Mouse (Mus musculus): ENCODE measurements around the gene Preb. TPM values are rescaled to one million over a fixed set of nuclear protein-coding genes. Genes with fewer than 3 reads are reported as not detected.

Gene Preb
- total and polyA plus RNA-seq, 2 experiments from 2014 or later = 49.6 to 106 TPM

DNA sequence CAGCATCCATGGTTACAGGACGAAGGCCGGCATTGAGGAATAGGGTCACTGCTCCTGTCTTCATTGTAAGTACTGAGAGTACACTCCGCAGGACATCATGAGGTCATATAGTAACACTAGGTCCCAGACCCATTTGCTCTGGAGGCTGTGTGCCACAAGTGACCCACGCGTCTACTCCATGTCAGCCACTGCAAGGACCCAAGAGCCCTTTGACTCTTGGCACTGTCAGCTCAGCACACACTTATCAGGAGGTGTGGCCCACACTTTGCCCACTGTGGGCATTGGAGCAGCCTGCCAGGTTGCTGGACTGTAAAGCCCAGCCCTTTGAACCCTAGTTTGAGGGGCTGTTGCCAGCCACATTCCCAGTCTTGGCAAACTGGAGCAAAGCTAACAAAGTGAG is 34.9 kb downstream of the Preb start:
- no peak overlapping the region for H3K4me3 ChIP-seq (ENCODE audit: low read length)
- no peak for ATAC-seq
- H3K9me3 ChIP-seq (ENCODE audit: low read length) = no peaks in the 10 kb centered on the region
- TF ChIP-seq CTCF (IDR thresholded peaks at IDR 0.05; ENCODE audit: low read depth) = no peak
- H3K4me2 ChIP-seq (ENCODE audit: low read depth, low read length) = no peak overlapping the region
- H3K36me3 ChIP-seq (ENCODE audit: insufficient read depth, low read length) = no peaks in the 10 kb centered on the region
- WGBS = 87% methylated on average over 5 of the region's 5 CpGs
- no peaks in the 10 kb centered on the region for H3K27me3 ChIP-seq (ENCODE audit: insufficient read depth, low read length)
- DNase-seq (ENCODE audit: low spot score) = no peak
- no peak overlapping the region for H3K9ac ChIP-seq (replicated peaks; ENCODE audit: low read length)
- H3K4me1 ChIP-seq (ENCODE audit: insufficient read depth, low read length) = peaks cover 10% of the 10 kb centered on the region
- H3K27ac ChIP-seq = no peak overlapping the region

GRCm38 (mm10) chr5:30924614-30925013 is 35.5 kb downstream of the Preb start:
- H3K27me3 ChIP-seq (ENCODE audit: insufficient read depth, low read length) = no peaks in the 10 kb centered on the region
- H3K9ac ChIP-seq (replicated peaks; ENCODE audit: low read length) = no peak overlapping the region
- H3K4me3 ChIP-seq (ENCODE audit: low read length) = no peak overlapping the region
- H3K27ac ChIP-seq = no peak overlapping the region
- no peaks in the 10 kb centered on the region for H3K36me3 ChIP-seq (ENCODE audit: insufficient read depth, low read length)
- H3K4me2 ChIP-seq (ENCODE audit: low read depth, low read length) = no peak overlapping the region
- WGBS = 83% methylated on average over 8 of the region's 8 CpGs
- no peaks in the 10 kb centered on the region for H3K9me3 ChIP-seq (ENCODE audit: low read length)
- peaks cover 10% of the 10 kb centered on the region for H3K4me1 ChIP-seq (ENCODE audit: insufficient read depth, low read length)
- ATAC-seq (no peak), DNase-seq (ENCODE audit: low spot score) (no peak)
- no peak for TF ChIP-seq CTCF (IDR thresholded peaks at IDR 0.05; ENCODE audit: low read depth)

DNA sequence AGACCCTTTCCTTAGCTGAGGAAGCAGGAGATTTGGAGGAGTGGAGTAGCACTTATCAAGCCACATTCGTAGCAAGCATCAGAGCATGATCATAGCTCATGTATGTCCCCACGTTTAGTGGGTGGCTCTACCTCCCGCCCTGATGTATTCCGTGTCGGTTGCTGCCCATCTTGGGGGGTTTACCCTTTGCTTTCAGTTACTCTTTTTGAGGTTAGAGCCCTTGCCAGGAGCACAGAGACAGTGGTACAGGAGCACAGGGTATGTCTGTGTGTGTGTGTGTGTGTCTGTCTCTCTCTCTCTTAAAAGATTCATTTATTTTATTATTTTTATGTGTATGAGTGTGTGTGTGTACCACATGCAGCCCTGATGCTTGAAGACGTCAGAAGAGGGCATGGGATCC is 37.0 kb downstream of the Preb start:
- Histone ChIP-seq H3K4me3 (ENCODE audit: low read length) (no peak overlapping the region), H3K27me3 (ENCODE audit: insufficient read depth, low read length) (no peaks in the 10 kb centered on the region), H3K9ac (replicated peaks; ENCODE audit: low read length) (no peak overlapping the region), H3K4me2 (ENCODE audit: low read depth, low read length) (no peak overlapping the region), H3K4me1 (ENCODE audit: insufficient read depth, low read length) (peaks cover 10% of the 10 kb centered on the region), H3K27ac (no peak overlapping the region), H3K9me3 (ENCODE audit: low read length) (no peaks in the 10 kb centered on the region), H3K36me3 (ENCODE audit: insufficient read depth, low read length) (no peaks in the 10 kb centered on the region)
- DNase-seq (ENCODE audit: low spot score) (no peak), ATAC-seq (no peak)
- WGBS = 85% methylated on average over 6 of the region's 6 CpGs
- no peak for TF ChIP-seq CTCF (IDR thresholded peaks at IDR 0.05; ENCODE audit: low read depth)

DNA sequence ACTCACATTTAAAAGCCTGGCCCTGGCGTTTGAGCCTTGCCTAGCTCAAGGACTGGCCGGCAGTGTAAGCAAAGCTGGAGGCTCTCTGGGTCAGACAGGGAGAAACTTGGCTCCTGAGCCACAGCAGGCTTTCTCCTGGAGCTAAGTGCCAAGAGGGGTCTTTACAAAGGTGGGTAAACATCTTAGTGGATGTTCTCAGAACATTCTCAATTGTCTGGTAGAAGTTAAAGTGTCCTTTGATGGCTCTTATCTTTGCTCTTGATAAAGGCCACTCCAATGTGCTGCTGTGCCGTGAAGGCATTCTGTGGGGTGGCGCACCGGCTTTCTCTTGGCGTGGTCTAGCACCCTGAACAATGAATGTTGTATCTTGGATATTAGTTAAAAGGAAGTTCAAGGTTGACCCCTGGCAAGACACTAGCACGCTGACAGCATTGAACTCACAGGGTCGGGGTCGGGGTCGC is 37.5 kb downstream of the Preb start:
- 68% methylated on average over 10 of the region's 10 CpGs for WGBS
- peak overlapping the region; percentile 48 for H3K4me3 ChIP-seq (ENCODE audit: low read length)

GRCm38 (mm10) chr5:30921256-30922033 is 38.7 kb downstream of the Preb start, which contains the start of gene Khk:
Gene Khk (plus strand): TSS chr5:30921431.
- Histone ChIP-seq H3K27ac (peak within 1 kb of the TSS; percentile 76), H3K9ac (replicated peaks; ENCODE audit: low read length) (peak within 1 kb of the TSS; percentile 37), H3K4me3 (ENCODE audit: low read length) (peak within 1 kb of the TSS; percentile 48), H3K36me3 (ENCODE audit: insufficient read depth, low read length) (no peaks in the 10 kb centered on the region), H3K4me1 (ENCODE audit: insufficient read depth, low read length) (peaks cover 10% of the 10 kb centered on the region), H3K9me3 (ENCODE audit: low read length) (no peaks in the 10 kb centered on the region), H3K27me3 (ENCODE audit: insufficient read depth, low read length) (no peaks in the 10 kb centered on the region), H3K4me2 (ENCODE audit: low read depth, low read length) (peak within 1 kb of the TSS; percentile 66)
- TF ChIP-seq CTCF (IDR thresholded peaks at IDR 0.05; ENCODE audit: low read depth) = peak; percentile 89
- DNase-seq (ENCODE audit: low spot score) = peak; percentile 95
- ATAC-seq = peak; percentile 84
- WGBS = 2% methylated on average over 34 of the region's 40 CpGs

More for the DNA sequence above, 37.5 kb downstream of the Preb start:
- Histone ChIP-seq H3K9me3 (ENCODE audit: low read length) (no peaks in the 10 kb centered on the region), H3K4me2 (ENCODE audit: low read depth, low read length) (peak overlapping the region; percentile 66), H3K27me3 (ENCODE audit: insufficient read depth, low read length) (no peaks in the 10 kb centered on the region), H3K27ac (no peak overlapping the region), H3K4me1 (ENCODE audit: insufficient read depth, low read length) (peaks cover 10% of the 10 kb centered on the region), H3K9ac (replicated peaks; ENCODE audit: low read length) (peak overlapping the region; percentile 37; the same call in 1 of the 2 replicates), H3K36me3 (ENCODE audit: insufficient read depth, low read length) (no peaks in the 10 kb centered on the region)
- DNase-seq (ENCODE audit: low spot score) = no peak
- ATAC-seq = no peak
- no peak for TF ChIP-seq CTCF (IDR thresholded peaks at IDR 0.05; ENCODE audit: low read depth)

GRCm38 (mm10) chr5:30920621-30921020 is 39.5 kb downstream of the Preb start:
- no peak for TF ChIP-seq CTCF (IDR thresholded peaks at IDR 0.05; ENCODE audit: low read depth)
- ATAC-seq = peak; percentile 6; the same call in 1 of the 2 replicates
- Histone ChIP-seq H3K36me3 (ENCODE audit: insufficient read depth, low read length) (no peaks in the 10 kb centered on the region), H3K9me3 (ENCODE audit: low read length) (no peaks in the 10 kb centered on the region), H3K4me2 (ENCODE audit: low read depth, low read length) (0 out of 2 replicates have a peak overlapping the region, but pooled peaks have one; percentile 5), H3K9ac (replicated peaks; ENCODE audit: low read length) (no peak overlapping the region), H3K4me1 (ENCODE audit: insufficient read depth, low read length) (peaks cover 11% of the 10 kb centered on the region), H3K27ac (no peak overlapping the region), H3K4me3 (ENCODE audit: low read length) (no peak overlapping the region), H3K27me3 (ENCODE audit: insufficient read depth, low read length) (no peaks in the 10 kb centered on the region)
- DNase-seq (ENCODE audit: low spot score) = no peak
- 67% methylated on average over 19 of the region's 19 CpGs for WGBS
